Mouse (Mus musculus): ENCODE measurements at regions not wholly inside any gene's neighbourhood (a gene's known extent, or its start where the extent isn't known, plus 50 kb on each side); places are given as distances from the start of the nearest gene placed in this dataset.

GRCm38 (mm10) chr5:132702573-132702972 is 159.4 kb upstream of the Auts2 start:
- Histone ChIP-seq H3K27ac (no peak overlapping the region), H3K4me1 (replicated peaks; ENCODE audit: insufficient read depth, low read length) (no peaks in the 10 kb centered on the region), H3K9ac (ENCODE audit: low read depth, low read length) (no peak overlapping the region), H3K27me3 (ENCODE audit: insufficient read depth, low read length) (no peaks in the 10 kb centered on the region), H3K4me3 (replicated peaks; ENCODE audit: low read depth, low read length) (no peak overlapping the region), H3K4me2 (ENCODE audit: low read length) (no peak overlapping the region), H3K9me3 (replicated peaks; ENCODE audit: low read length) (no peaks in the 10 kb centered on the region), H3K36me3 (ENCODE audit: insufficient read depth, low read length) (no peaks in the 10 kb centered on the region)
- ATAC-seq (replicated peaks; ENCODE audit: low FRiP score, low read depth), result no peak
- DNase-seq (ENCODE audit: low spot score), result no peak
- TF ChIP-seq CTCF (IDR thresholded peaks at IDR 0.05; ENCODE audit: low read depth), result no peak
- WGBS, result 78% methylated on average over 3 of the region's 3 CpGs

DNA sequence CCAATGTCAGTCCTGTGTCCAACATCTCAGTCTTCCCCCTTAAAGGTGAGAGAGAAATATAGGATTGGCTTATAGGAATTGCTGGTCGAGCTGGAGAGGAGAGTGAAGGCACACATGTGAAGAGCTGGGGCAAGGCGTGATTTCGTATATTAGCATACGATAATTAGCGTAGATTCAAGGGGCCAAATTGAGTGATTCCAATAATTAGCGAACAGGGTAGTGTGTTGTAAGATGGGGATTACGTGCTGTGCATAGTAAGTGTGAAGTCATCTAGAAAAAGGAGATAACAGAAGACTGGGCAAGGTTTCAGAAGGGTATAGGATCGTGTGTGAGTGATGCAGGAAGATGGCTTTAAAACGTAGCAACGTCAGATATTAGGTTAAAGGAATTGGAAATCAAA is 147.6 kb upstream of the Auts2 start:
- ATAC-seq (replicated peaks; ENCODE audit: low FRiP score, low read depth), result no peak

DNA sequence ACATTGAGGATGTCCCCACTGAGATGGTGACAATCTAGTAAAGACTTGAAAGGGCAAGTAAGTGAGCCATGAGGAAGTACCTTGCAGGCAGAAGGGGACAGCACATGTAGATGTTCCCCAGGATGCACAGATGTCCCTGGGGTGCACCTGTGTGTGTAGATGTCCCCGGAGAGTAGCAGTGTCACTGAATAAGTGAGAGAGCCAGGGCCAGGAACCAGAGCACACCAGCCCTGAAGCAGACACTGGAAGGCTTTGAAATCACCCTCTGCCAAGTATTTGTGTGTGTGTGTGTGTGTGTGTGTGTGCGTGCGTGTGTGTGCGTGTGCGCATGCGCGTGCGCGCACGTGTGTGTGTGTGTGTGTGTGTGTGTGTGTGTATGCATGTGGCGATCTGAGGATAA is 132.1 kb upstream of the Auts2 start:
- Histone ChIP-seq H3K4me3 (replicated peaks; ENCODE audit: low read depth, low read length) (no peak overlapping the region), H3K9ac (ENCODE audit: low read depth, low read length) (no peak overlapping the region), H3K9me3 (replicated peaks; ENCODE audit: low read length) (no peaks in the 10 kb centered on the region), H3K4me1 (replicated peaks; ENCODE audit: insufficient read depth, low read length) (no peaks in the 10 kb centered on the region), H3K27ac (no peak overlapping the region), H3K4me2 (ENCODE audit: low read length) (no peak overlapping the region), H3K36me3 (ENCODE audit: insufficient read depth, low read length) (no peaks in the 10 kb centered on the region), H3K27me3 (ENCODE audit: insufficient read depth, low read length) (no peaks in the 10 kb centered on the region)
- no peak for TF ChIP-seq CTCF (IDR thresholded peaks at IDR 0.05; ENCODE audit: low read depth)
- ATAC-seq (replicated peaks; ENCODE audit: low FRiP score, low read depth) (no peak), DNase-seq (ENCODE audit: low spot score) (no peak)
- 92% methylated on average over 11 of the region's 11 CpGs for WGBS

More for the DNA sequence above, 147.6 kb upstream of the Auts2 start:
- H3K4me2 ChIP-seq (ENCODE audit: low read length), result no peak overlapping the region
- no peak overlapping the region for H3K4me3 ChIP-seq (replicated peaks; ENCODE audit: low read depth, low read length)
- no peak for TF ChIP-seq CTCF (IDR thresholded peaks at IDR 0.05; ENCODE audit: low read depth)
- no peak overlapping the region for H3K27ac ChIP-seq
- no peaks in the 10 kb centered on the region for H3K9me3 ChIP-seq (replicated peaks; ENCODE audit: low read length)
- H3K4me1 ChIP-seq (replicated peaks; ENCODE audit: insufficient read depth, low read length), result no peaks in the 10 kb centered on the region
- DNase-seq (ENCODE audit: low spot score), result no peak
- no peaks in the 10 kb centered on the region for H3K36me3 ChIP-seq (ENCODE audit: insufficient read depth, low read length)
- WGBS, result 89% methylated on average over 10 of the region's 10 CpGs
- H3K9ac ChIP-seq (ENCODE audit: low read depth, low read length), result no peak overlapping the region
- H3K27me3 ChIP-seq (ENCODE audit: insufficient read depth, low read length), result no peaks in the 10 kb centered on the region

GRCm38 (mm10) chr5:132673599-132674305 is 130.6 kb upstream of the Auts2 start:
- Histone ChIP-seq H3K9ac (ENCODE audit: low read depth, low read length) (no peak overlapping the region), H3K9me3 (replicated peaks; ENCODE audit: low read length) (no peaks in the 10 kb centered on the region), H3K4me1 (replicated peaks; ENCODE audit: insufficient read depth, low read length) (no peaks in the 10 kb centered on the region), H3K27me3 (ENCODE audit: insufficient read depth, low read length) (no peaks in the 10 kb centered on the region), H3K27ac (no peak overlapping the region), H3K4me2 (ENCODE audit: low read length) (no peak overlapping the region), H3K4me3 (replicated peaks; ENCODE audit: low read depth, low read length) (no peak overlapping the region), H3K36me3 (ENCODE audit: insufficient read depth, low read length) (no peaks in the 10 kb centered on the region)
- WGBS, result 15% methylated on average over 6 of the region's 6 CpGs
- DNase-seq (ENCODE audit: low spot score) (peak; percentile 68), ATAC-seq (replicated peaks; ENCODE audit: low FRiP score, low read depth) (no peak)
- TF ChIP-seq CTCF (IDR thresholded peaks at IDR 0.05; ENCODE audit: low read depth), result no peak

- Histone ChIP-seq H3K4me3 (replicated peaks; ENCODE audit: low read depth, low read length) (no peak overlapping the region), H3K36me3 (ENCODE audit: insufficient read depth, low read length) (no peaks in the 10 kb centered on the region), H3K4me1 (replicated peaks; ENCODE audit: insufficient read depth, low read length) (no peaks in the 10 kb centered on the region), H3K9me3 (replicated peaks; ENCODE audit: low read length) (no peaks in the 10 kb centered on the region), H3K4me2 (ENCODE audit: low read length) (no peak overlapping the region), H3K27me3 (ENCODE audit: insufficient read depth, low read length) (no peaks in the 10 kb centered on the region), H3K9ac (ENCODE audit: low read depth, low read length) (no peak overlapping the region), H3K27ac (no peak overlapping the region)
- no peak for ATAC-seq (replicated peaks; ENCODE audit: low FRiP score, low read depth)
- DNase-seq (ENCODE audit: low spot score), result peak; percentile 46
- WGBS, result 18% methylated on average over 5 of the region's 5 CpGs
- TF ChIP-seq CTCF (IDR thresholded peaks at IDR 0.05; ENCODE audit: low read depth), result no peak
Observed at GRCm38 (mm10) chr5:132671496-132671895, 128.4 kb upstream of the Auts2 start.

DNA sequence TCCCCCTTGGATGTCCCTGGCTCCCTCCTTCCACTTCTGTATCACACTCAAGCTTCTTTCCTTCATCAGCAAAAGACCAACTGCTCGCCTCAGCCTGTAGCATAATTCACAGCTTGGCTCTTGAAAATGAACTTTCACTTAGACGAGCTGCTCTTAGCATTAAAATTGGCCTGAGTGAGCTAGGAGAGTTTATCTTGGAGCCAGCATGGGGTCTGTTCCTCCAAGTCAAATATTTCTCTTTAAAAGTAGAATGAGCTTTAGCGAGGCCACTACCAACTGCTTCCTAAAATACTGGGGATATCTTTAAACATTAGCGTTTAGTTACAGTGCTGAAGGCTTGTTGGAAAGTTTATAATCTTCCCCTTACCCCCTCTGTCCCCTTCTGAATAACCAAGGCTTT is 124.2 kb upstream of the Auts2 start:
- H3K4me3 ChIP-seq (replicated peaks; ENCODE audit: low read depth, low read length), result no peak overlapping the region
- DNase-seq (ENCODE audit: low spot score), result peak; percentile 81
- no peak for TF ChIP-seq CTCF (IDR thresholded peaks at IDR 0.05; ENCODE audit: low read depth)
- H3K27me3 ChIP-seq (ENCODE audit: insufficient read depth, low read length), result no peaks in the 10 kb centered on the region
- H3K4me2 ChIP-seq (ENCODE audit: low read length), result no peak overlapping the region
- no peaks in the 10 kb centered on the region for H3K9me3 ChIP-seq (replicated peaks; ENCODE audit: low read length)
- no peak for ATAC-seq (replicated peaks; ENCODE audit: low FRiP score, low read depth)
- no peaks in the 10 kb centered on the region for H3K4me1 ChIP-seq (replicated peaks; ENCODE audit: insufficient read depth, low read length)
- H3K9ac ChIP-seq (ENCODE audit: low read depth, low read length), result no peak overlapping the region
- WGBS, result 42% methylated on average over 4 of the region's 4 CpGs
- H3K36me3 ChIP-seq (ENCODE audit: insufficient read depth, low read length), result no peaks in the 10 kb centered on the region
- no peak overlapping the region for H3K27ac ChIP-seq

DNA sequence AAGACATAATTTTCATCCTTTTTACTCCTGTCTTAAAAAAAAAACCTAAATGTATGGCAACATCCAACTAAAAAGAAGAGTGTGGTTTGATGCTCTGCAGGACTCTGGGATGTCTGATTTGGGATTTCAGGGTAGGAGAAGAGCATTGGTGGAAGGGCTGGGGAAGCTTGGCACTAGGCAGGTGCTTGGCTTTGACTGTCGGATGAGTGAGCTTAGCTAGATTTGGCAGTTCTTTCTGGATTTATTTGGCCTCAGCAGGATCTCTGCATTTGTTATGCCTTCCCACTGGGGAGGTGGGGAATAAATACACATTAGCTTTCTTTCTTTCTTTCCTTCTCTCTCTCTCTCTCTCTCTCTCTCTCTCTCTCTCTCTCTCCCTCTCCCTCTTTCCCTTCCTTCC is 118.1 kb upstream of the Auts2 start:
- no peak overlapping the region for H3K4me3 ChIP-seq (replicated peaks; ENCODE audit: low read depth, low read length)
- TF ChIP-seq CTCF (IDR thresholded peaks at IDR 0.05; ENCODE audit: low read depth), result no peak
- WGBS, result 82% methylated on average over 1 of the region's 1 CpGs
- no peaks in the 10 kb centered on the region for H3K36me3 ChIP-seq (ENCODE audit: insufficient read depth, low read length)
- no peaks in the 10 kb centered on the region for H3K9me3 ChIP-seq (replicated peaks; ENCODE audit: low read length)
- ATAC-seq (replicated peaks; ENCODE audit: low FRiP score, low read depth) (no peak), DNase-seq (ENCODE audit: low spot score) (no peak)
- H3K27me3 ChIP-seq (ENCODE audit: insufficient read depth, low read length), result no peaks in the 10 kb centered on the region
- H3K4me1 ChIP-seq (replicated peaks; ENCODE audit: insufficient read depth, low read length), result no peaks in the 10 kb centered on the region
- H3K4me2 ChIP-seq (ENCODE audit: low read length), result no peak overlapping the region
- no peak overlapping the region for H3K27ac ChIP-seq
- H3K9ac ChIP-seq (ENCODE audit: low read depth, low read length), result no peak overlapping the region

All from kidney, postnatal 0 days (tissue).